Mouse (Mus musculus): ENCODE data around the gene Ndc80. TPM values are rescaled to one million over a fixed set of nuclear protein-coding genes. Genes with fewer than 3 reads are reported as not detected.
"Not testable (repeated sequence)": the region's sequence is repeated elsewhere in the genome, so short reads cannot be mapped to it uniquely, and the experiment has no call there.

Gene Ndc80
- polyA plus RNA-seq, 1 experiment from 2014 or later: 56.0 TPM

DNA sequence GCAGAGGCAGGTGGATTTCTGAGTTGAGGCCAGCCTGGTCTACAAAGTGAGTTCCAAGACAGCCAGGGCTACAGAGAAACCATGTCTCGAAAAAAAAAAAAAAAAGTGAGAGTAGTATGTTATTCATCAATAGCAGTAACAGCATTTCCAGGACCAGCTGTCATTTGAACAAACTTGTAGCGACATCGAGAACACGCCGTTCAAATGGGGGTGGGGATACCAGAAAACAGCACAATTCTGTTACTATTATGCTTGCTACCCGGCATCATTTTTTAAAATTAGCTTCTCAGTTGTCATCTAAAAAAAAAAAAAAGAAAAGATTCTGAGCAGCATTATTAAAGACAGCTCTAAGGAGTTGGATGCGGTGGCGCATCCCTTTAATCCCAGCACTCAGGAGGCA, 49.2 kb downstream of the Ndc80 start:
- WGBS: 91% methylated on average over 8 of the region's 8 CpGs
- Histone ChIP-seq H3K9ac (replicated peaks) (no peak overlapping the region), H3K27me3 (no peaks in the 10 kb centered on the region), H3K27ac (no peak overlapping the region), H3K9me3 (no peaks in the 10 kb centered on the region), H3K4me2 (no peak overlapping the region), H3K4me3 (replicated peaks) (no peak overlapping the region), H3K4me1 (replicated peaks) (peaks cover 21% of the 10 kb centered on the region), H3K36me3 (no peaks in the 10 kb centered on the region)
- ATAC-seq (ENCODE audit: insufficient number of reproducible peaks, insufficient read depth, low FRiP score, low TSS enrichment, low read depth): no peak

DNA sequence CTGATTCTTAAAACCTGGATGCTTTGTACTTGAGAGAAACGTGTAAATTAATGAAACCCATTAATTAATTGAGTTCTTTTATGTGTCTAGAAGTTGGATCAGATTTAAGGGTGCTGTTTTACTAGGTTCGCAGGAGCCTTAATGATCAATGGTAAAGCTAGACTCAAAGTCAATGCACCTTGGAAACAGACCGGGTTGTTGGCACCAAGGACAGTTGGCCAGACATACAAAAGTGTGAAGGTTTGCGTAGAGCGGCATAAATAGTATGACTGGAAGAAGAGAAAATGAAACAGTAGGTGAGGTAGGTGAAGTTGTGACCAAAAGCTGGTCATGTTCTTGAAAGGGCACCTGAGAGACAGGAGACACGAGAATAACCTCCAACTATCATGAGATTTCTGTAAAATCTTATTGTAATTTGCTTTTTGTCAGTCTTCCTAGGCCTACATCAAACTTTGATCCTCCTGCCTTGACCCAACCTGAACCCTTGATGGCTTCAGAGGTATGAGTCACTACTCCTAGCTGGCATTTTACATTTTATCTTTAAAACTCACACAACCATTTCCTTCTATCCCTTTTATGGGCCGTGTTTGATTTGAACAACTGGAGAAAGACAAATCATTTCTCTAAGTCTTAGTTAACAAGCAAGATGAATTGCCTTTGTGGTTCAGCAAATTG, 50.2 kb downstream of the Ndc80 start:
- Histone ChIP-seq H3K27me3 (no peaks in the 10 kb centered on the region), H3K4me1 (replicated peaks) (peaks cover 21% of the 10 kb centered on the region), H3K9me3 (no peaks in the 10 kb centered on the region), H3K9ac (replicated peaks) (peak overlapping the region; percentile 90; the same call in 1 of the 2 replicates), H3K4me2 (peak overlapping the region; percentile 69), H3K27ac (peak overlapping the region; percentile 99; the same call in 1 of the 2 replicates), H3K4me3 (replicated peaks) (peak overlapping the region; percentile 88), H3K36me3 (no peaks in the 10 kb centered on the region)
- 59% methylated on average over 7 of the region's 7 CpGs for WGBS
- ATAC-seq (ENCODE audit: insufficient number of reproducible peaks, insufficient read depth, low FRiP score, low TSS enrichment, low read depth): no peak

DNA sequence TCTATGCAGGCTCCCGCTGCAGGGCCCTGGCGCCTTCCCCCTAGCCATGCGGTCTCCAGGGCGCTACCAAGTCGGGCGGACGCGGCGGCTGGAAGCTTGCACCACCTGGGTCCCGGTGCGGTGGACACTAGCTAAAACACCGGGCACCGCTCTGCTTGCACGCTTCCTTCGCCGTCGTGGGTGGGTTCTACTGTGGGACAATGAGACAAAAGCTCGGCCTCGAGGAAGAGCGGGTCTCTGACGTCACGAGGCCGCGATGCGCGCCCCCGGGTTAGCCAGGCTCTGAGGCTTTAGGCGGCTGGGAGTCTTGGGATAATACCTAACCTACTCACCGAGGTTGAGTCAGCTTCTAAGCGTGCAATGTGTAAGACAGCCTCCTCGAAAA, 51.0 kb downstream of the Ndc80 start:
- H3K4me2 ChIP-seq: peak overlapping the region; percentile 69
- no peaks in the 10 kb centered on the region for H3K9me3 ChIP-seq
- no peaks in the 10 kb centered on the region for H3K27me3 ChIP-seq
- peaks cover 21% of the 10 kb centered on the region for H3K4me1 ChIP-seq (replicated peaks)
- no peaks in the 10 kb centered on the region for H3K36me3 ChIP-seq
- peak overlapping the region; percentile 88 for H3K4me3 ChIP-seq (replicated peaks)
- H3K27ac ChIP-seq: peak overlapping the region; percentile 99
- peak overlapping the region; percentile 90 for H3K9ac ChIP-seq (replicated peaks)
- under 1% methylated on average over 27 of the region's 31 CpGs for WGBS
- no peak; the same call in 1 of the 2 replicates for ATAC-seq (ENCODE audit: insufficient number of reproducible peaks, insufficient read depth, low FRiP score, low TSS enrichment, low read depth)

DNA sequence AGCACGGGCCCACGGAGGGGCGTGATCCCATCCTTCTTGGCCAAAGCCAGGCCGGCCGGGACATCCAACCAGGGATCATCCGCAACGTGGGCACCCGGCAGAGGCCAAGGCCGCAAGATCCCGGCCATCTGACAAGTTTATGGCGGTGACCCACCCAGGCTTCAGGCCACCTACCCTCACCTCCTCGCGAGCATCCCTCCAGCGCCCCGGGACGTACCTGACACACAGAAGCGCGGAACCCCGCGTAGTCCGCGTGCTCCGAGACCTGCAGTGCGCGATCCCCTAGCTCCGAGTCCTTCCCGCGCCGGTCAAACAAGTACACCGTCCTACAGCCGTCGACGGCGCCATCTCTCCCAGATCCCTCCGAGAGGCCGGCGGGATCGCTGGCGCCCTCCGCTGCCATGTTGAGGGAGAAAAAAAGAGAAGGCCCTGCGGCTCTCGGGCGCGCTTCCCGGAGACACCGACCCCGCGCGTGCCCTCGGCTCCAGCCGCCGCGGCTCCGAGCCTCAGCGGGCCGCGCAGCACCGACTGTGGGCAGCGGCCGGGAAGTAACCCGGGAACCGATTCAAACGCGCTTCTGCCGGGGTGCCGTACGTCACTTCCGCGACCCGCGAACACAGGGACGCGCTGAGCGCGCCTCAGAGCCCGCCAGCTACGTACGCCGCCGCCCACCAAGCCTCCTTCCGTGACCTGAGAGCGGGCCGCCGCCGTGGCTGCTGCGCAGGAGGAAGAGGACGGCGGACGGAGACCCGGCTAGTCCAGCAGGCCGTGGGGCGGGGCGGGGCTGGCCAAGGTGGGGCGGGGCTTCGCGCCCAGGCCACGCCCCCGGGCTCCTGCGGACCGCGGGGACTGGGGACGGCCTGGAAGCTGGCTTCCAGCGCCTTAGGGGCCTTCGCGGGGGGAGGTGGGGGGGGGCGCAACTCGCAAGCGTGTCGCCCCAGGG, 51.6 kb downstream of the Ndc80 start, which contains the start of gene Smchd1:
Smchd1 (minus strand) TSS at position 582 of the 943 bp plus-strand sequence.
- ATAC-seq (ENCODE audit: insufficient number of reproducible peaks, insufficient read depth, low FRiP score, low TSS enrichment, low read depth): peak; percentile 96
- H3K4me3 ChIP-seq (replicated peaks): peak within 1 kb of the TSS; percentile 88
- no peaks in the 10 kb centered on the region for H3K27me3 ChIP-seq
- peaks cover 15% of the 10 kb centered on the region for H3K4me1 ChIP-seq (replicated peaks)
- peak within 1 kb of the TSS; percentile 69 for H3K4me2 ChIP-seq
- WGBS: under 1% methylated on average over 106 of the region's 109 CpGs
- no peaks in the 10 kb centered on the region for H3K9me3 ChIP-seq
- peak within 1 kb of the TSS; percentile 90 for H3K9ac ChIP-seq (replicated peaks)
- no peaks in the 10 kb centered on the region for H3K36me3 ChIP-seq
- H3K27ac ChIP-seq: peak within 1 kb of the TSS; percentile 99

DNA sequence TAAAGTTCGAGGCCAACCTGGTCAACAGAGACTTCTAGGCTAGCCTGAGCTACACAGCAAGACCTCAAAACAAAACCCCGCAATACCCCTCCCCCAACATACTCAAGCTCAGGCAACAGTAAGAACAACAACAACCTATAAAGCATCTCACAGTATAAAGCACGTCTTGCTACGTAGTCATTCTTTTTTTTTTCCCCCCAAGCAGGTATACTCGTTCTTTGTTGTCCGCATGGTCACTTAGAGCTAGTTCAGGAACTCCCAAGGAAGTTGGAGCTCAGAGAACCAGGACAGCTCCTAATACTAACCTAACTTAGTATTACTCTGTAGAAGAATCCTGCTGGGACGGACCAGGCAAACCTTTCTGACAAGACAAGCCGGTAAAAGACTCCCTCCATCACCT, 52.5 kb downstream of the Ndc80 start:
- Histone ChIP-seq H3K9me3 (no peaks in the 10 kb centered on the region), H3K4me3 (replicated peaks) (peak overlapping the region; percentile 88), H3K36me3 (no peaks in the 10 kb centered on the region), H3K9ac (replicated peaks) (peak overlapping the region; percentile 90), H3K4me2 (peak overlapping the region; percentile 69), H3K27me3 (no peaks in the 10 kb centered on the region), H3K27ac (no peak overlapping the region), H3K4me1 (replicated peaks) (peaks cover 11% of the 10 kb centered on the region)
- 12% methylated on average over 8 of the region's 8 CpGs for WGBS
- no peak for ATAC-seq (ENCODE audit: insufficient number of reproducible peaks, insufficient read depth, low FRiP score, low TSS enrichment, low read depth)

DNA sequence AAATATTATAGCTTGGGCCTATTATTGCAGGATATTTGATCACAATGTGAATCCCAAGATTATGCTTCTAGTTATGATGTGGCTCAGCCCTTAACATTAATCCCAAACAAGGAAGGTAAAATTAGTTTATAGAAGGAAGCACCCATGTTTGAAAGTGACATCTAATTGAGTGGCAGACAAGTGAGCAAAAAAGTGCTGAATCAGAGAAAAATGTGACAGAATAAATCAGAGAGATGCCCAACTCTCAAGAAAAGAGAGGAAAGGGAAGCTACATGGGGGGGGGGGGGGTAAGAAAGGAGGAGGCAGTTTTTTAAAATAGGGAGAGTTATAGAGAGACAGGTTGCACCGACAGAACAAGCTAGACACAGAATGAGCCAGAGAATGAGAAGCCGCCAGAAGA, 55.4 kb downstream of the Ndc80 start:
- Histone ChIP-seq H3K36me3 (no peaks in the 10 kb centered on the region), H3K4me1 (replicated peaks) (peaks cover 7% of the 10 kb centered on the region), H3K9ac (replicated peaks) (no peak overlapping the region), H3K9me3 (no peaks in the 10 kb centered on the region), H3K4me2 (no peak overlapping the region), H3K27me3 (no peaks in the 10 kb centered on the region), H3K27ac (no peak overlapping the region), H3K4me3 (replicated peaks) (no peak overlapping the region)
- ATAC-seq (ENCODE audit: insufficient number of reproducible peaks, insufficient read depth, low FRiP score, low TSS enrichment, low read depth): no peak
- 88% methylated on average over 2 of the region's 2 CpGs for WGBS

DNA sequence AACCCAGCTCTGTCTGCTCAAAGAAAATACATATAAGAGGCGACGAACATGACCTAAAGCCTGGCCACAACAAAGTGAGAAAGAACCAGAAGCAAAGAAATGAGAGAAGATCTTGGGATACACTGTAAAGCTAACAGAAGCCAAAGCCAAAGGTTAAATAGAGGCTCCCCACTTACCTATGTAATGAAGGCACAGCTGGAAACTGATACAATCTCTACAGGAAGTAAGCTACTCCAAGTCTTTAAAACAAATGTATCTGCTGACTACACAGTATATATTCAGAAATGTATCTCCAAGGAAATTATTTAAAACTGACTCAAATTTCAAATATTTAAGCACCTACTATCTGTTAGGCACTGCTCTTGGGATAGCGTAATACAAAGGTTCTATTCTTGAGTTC, 66.3 kb downstream of the Ndc80 start:
- H3K27me3 ChIP-seq: no peaks in the 10 kb centered on the region
- H3K9me3 ChIP-seq: no peaks in the 10 kb centered on the region
- H3K4me3 ChIP-seq (replicated peaks): no peak overlapping the region
- H3K9ac ChIP-seq (replicated peaks): no peak overlapping the region
- ATAC-seq (ENCODE audit: insufficient number of reproducible peaks, insufficient read depth, low FRiP score, low TSS enrichment, low read depth): no peak
- H3K36me3 ChIP-seq: peaks cover 71% of the 10 kb centered on the region
- WGBS: 97% methylated on average over 3 of the region's 3 CpGs
- no peak overlapping the region for H3K27ac ChIP-seq
- no peaks in the 10 kb centered on the region for H3K4me1 ChIP-seq (replicated peaks)
- no peak overlapping the region for H3K4me2 ChIP-seq

DNA sequence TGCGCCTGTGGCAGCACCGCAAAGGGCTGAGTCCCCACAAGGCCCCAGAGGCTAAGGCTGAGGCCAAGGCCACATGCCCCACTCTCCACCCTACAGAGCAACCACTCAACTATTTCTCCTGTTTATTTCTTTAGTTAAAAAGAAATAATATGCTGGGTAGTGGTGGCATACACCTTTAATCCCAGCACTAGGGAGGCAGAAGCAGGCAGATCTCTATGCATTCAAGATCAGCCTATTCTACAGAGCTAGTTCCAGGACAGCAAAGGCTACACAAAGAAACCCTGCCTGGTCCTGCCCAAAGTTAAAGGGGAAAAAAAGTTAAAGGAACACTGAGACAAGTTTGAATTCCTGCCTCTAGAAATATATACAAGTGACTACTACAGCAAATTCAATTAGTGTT, 66.8 kb downstream of the Ndc80 start, which contains the start of gene Gm4707:
Gm4707 (minus strand) TSS at position 101 of the 400 bp plus-strand sequence.
- Histone ChIP-seq H3K4me1 (replicated peaks) (no peaks in the 10 kb centered on the region), H3K36me3 (peaks cover 75% of the 10 kb centered on the region), H3K4me3 (replicated peaks) (no peak within 1 kb of the TSS), H3K4me2 (no peak within 1 kb of the TSS), H3K9ac (replicated peaks) (no peak within 1 kb of the TSS), H3K9me3 (no peaks in the 10 kb centered on the region), H3K27ac (no peak within 1 kb of the TSS), H3K27me3 (no peaks in the 10 kb centered on the region)
- ATAC-seq (ENCODE audit: insufficient number of reproducible peaks, insufficient read depth, low FRiP score, low TSS enrichment, low read depth): no peak
- 97% methylated on average over 2 of the region's 2 CpGs for WGBS

DNA sequence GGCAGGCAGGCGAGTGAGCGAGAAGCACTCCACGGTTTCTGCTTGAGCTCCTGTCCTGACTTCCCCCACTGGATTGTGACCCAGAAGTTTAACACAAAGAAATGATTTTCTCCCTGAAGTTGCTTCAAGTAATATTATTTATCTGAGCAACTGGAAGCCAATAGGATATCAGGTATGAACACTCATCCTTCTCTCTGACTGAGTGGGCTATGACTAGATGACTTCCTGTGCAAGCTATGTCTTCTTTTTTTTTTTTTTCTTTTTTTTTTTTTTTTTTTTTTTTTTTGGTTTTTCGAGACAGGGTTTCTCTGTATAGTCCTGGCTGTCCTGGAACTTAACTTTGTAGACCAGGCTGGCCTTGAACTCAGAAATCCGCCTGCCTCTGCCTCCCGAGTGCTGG, 69.3 kb downstream of the Ndc80 start:
- not testable (repeated sequence) for ATAC-seq (ENCODE audit: insufficient number of reproducible peaks, insufficient read depth, low FRiP score, low TSS enrichment, low read depth); H3K4me2 ChIP-seq; H3K27ac ChIP-seq; H3K4me3 ChIP-seq (replicated peaks); H3K9me3 ChIP-seq; H3K4me1 ChIP-seq (replicated peaks); H3K9ac ChIP-seq (replicated peaks); H3K27me3 ChIP-seq
- 87% methylated on average over 6 of the region's 6 CpGs for WGBS
- peaks cover 69% of the 10 kb centered on the region for H3K36me3 ChIP-seq
